Mouse (Mus musculus): Measurements from ENCODE around the gene Zfp639.

Zfp639 gene

DNA sequence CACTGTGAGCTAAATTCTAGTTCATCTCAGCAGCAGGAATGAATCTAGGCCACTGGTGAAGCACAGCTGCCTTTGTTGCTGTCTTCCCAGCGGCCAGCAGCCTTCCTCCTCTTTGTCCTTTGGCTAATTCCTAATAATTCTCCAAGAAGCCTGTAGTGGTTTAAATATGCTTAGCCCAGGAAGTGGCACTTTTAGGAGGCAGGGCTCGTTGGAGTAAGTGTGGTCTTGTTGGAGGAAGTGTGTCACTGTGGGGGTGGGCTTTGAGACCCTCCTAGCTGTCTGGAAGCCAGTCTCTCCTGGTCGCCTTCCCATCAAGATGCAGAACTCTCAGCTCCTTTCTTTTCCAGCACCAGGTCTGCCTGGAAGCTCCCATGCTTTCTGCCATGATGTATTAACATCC is 4.2 kb upstream of the Zfp639 start:
- no peak for DNase-seq

DNA sequence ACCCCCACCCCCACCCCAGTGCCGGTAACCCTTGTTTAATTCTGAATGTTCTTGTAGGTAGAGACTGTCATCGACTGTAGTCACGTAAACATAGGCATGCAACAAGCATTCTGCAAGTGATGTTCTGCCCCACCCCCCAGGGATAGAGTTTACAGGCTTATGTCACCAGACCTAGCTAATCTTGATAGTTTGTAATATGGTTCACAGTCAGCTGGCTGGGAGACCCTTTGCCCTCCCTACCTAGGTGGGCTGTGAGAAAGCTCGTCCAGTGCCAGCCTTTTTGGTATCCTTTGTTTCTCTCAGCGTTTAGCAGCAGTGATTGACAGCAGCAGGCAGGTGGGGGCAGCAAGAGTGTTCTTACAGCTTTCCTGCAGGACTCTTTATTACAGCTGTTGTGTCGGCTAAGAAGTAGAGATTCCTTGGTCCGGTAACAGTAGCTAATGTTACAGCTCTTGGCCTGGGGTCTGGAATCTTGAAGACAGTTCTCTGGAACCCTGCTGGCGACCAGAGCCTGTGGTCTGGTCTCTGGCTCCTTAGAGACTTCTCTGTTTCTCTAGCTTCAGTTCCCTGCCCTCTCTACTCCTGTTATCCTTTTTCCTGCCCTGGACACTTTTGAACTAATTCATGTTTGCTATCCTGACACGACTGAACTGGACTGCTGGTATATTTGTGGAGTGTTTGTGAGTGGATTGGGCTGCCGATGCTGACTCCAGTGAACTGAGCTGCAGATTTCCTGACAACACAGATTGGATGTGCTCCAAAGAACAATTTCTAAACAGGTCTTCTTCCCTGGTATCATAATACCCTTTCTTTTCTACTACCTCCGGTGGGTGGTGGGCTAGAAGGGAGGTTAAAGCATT is 3.5 kb upstream of the Zfp639 start:
- DNase-seq, result no peak

DNA sequence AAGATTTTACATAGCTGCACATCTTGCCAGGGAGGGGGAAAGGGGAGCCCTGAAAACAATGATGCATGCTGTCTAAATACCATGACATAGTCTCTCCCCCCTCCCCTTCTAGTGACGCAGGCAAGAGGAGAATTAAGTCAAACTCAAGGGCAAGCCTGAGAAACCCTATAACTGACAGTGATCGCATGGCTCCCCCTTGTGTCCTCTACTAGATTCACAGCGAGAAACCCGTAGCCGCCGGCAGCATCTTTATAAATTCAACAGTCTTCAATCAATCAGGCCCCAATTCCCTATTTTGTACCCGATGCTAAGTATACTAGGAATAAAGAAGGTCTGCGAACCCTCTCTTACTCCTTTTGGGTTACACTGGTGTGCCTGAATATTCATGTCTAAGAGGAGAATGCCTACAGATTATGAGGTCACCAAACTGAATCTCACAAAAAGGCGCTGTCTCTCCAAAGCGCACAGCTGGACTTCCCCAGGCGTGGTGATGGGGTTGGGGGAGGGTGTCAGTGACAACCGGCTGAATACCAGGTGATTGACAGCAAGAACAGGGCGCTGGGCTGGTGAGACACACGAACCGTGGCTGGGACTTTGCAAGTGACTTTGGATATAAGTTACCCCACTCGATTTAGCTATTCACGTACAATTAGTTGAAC is 1.3 kb upstream of the Zfp639 start:
- DNase-seq, result peak; percentile 62 to 72

DNA sequence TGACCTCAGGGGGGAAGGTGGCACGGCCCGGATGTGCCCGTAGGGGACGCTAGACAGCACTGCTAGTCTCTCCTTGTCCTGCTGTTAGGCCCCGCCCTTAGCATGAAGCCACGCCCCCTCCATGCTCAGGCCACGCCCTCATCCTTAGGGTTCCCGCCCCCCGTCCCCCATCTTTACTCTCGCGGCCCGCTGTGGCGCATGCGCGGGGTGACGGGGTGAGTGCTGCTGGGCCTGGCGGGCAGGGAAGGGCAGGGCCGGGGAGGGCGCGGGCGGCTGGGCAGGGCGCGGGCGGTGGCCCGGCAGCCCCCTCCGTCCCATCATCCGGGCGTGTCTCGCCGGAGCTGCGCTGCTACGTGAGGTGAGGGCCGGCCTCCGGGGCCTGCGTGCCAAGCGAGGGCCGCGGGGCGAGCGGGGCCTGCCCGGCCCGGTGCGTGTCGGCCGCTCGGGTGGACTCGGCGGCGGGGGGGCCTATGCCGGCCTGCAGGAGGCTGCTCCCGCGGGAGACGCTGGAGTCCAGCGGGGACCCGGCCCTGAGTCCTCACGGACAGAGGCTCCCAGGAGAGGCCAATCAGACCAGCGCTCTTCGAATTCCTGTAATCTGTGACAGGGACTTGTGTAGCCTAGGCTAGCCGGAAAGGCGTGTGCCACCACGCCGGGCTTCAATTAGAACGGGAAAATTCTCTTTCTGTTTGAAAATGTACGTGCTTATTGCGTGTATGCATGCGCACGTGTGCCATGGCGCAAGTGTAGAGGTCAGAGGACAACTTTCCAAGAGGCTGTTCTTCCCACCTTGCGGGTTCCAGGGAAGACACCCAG is 524 bp downstream of the Zfp639 start:
- DNase-seq, result peak; percentile 95 to 97

DNA sequence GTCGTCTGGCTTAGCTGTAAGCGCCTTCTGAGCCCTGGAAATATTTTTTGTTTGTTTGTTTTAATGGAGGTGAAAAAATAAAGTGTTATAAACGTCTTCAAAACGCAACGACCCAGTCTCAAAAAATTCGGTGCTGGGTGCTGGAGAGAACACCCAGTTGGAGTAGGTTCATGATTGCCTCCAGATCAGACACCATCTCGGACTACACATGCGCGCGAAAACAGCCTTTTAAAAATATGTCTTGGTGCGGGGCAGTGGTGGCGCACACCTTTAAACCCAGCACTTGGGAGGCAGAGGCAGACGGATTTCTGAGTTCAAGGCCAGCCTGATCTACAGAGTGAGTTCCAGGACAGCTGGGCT is 1.1 kb downstream of the Zfp639 start:
- DNase-seq, result no peak

DNA sequence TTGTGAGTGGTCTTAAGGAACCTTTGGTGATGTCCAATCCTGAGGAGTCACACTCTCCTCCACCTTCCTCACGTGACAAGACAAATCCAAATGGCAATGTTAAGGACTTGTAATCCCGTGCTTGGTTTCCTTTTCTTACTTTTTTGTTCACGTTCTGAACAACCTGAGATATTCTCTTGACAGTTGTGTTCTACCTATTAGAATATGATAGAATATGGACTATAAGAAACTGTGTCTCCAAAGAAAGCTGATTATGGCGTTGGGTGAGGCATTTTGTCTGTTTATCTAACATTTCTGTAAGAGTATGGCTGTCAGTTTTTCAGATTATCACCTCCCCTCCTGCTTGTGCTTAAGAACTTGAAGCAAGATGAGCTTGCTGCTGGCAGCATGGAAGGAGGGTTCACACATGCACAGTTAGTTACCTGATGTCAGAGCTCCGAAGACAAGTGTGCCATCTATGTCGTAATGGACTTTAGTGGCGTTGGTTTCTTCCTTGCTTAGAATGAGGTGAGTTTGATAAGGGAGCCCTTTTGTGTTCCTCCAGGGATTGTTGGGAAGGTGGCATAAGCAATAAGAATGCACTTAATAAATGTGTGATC is 2.7 kb downstream of the Zfp639 start:
- no peak for DNase-seq

DNA sequence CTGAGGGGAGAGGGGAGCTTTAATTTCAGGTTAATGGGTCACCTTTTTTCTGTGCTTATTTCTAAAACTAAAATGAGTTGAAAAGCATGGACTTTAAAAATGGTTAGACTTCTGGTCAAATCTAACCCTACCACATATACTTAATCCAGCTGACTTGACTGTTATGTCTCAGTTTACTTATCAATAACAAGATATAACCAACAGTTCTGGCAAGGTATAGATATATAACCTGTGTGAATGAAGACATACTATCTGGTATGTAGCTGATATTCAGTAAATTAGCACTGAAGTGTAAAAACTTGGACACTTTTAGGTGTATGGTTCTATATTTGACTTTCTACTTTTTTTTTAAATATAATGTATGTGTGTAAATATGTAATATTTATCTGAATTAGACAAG is 3.5 kb downstream of the Zfp639 start:
- no peak for DNase-seq

DNA sequence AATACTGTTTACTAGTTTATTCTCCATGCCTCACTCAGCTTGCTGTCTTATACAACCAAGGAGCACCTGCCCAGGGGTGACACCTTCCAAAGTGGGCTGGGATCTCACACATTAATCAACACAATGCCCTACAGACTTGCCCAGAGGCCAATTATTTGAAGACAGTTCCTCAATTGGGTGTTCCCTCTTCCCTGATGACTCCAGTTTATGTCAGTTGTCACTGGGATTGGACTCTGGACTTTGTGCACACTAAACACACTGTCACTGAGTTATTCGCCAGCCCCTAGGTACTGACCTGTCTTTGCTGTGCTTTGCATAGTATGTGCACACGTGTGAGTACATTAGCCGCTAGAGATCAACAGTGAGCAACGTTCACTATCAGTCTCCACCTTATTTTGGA is 17.1 kb downstream of the Zfp639 start:
- DNase-seq, result no peak

DNA sequence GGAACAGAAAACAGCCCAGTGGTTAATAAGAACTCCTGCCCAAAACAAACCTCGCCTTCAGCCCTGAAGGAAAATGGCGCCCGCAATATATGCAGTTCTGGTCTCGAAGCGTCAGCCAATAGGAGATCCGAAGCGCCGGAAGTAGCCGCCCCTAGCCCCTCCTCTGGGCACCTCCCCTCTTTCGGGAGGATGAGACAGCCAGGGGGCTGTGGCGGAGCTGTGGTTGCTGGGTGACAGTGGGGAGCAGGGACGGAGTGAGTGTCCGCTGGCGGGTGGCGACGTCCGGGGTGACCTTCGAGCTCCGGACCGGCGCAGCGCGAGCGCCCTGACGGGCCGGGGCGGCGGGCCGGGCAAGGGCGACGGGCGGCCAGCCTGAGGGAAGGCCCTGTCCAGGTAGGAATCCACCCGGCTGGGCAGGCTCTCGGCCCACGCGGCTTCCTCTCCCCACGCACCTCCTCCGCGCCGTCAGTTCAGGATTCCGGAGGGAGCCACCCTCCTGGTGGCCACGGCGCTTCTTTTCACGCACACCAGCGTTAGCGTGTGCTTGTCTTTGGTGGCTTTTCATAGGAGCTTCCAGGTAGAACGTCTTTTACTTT is 19.3 kb downstream of the Zfp639 start, which contains the start of gene Mfn1:
Gene Mfn1, plus strand, starts transcription at position 163 of the 596 bp plus-strand sequence.
- DNase-seq, result peak; percentile 97

DNA sequence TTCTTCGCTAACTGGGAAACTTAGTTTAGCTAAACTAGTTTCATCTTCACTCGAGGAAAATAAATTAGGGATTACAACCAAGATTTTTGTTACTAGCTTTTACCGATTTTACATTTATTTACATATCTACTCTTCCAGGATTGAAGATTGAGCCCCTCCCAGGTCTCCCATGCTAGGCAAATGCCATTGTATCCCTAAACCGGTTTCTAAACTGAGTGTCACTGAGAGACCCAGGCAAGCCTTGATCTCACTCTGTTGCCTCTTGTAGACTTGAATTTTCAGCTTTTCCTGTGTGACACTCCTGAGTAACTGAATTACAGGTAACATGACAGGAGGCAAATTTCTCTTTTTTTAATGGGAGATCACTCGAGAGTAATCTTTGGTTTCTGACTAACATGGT is 20.0 kb downstream of the Zfp639 start:
- no peak for DNase-seq

DNA sequence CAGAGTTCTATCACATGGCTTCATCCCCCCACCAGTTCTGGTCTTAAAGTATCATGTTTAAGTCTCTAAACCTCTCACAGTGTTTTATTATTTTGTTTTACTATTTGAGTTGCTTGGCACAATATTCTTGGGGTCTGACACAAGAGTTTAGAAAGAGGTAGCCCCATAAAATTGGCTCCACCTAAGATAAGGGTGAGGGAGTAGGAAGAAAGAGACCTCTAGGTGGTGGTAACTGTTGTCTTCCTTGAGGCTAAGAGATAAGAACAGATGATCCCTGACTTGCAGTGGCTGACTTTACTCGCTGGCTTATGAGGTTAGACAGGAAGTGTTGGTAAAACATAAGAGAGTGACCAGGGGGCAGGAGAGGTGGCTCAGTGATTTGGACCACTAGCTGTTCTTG is 25.6 kb downstream of the Zfp639 start:
- no peak for DNase-seq

DNA sequence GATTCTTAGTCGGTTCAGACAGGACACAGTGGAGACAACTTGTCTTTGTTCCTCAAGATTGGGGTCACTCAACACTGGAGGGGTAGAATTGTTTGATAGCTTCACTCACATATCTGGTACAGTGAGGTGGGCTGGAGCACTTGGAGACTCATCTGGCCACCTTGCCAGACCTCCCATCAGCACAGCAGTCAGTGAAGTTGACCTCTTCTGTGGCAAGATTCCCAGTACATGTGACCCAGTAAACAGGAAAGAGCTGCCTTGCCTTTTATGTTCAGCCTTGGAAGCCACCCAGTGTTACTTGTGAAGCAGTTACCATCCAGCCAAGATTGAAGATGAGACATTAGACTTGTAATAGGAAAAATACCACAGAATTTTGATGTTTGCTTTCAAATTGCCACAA is 27.5 kb downstream of the Zfp639 start:
- peak; percentile 79 to 91 for DNase-seq

DNA sequence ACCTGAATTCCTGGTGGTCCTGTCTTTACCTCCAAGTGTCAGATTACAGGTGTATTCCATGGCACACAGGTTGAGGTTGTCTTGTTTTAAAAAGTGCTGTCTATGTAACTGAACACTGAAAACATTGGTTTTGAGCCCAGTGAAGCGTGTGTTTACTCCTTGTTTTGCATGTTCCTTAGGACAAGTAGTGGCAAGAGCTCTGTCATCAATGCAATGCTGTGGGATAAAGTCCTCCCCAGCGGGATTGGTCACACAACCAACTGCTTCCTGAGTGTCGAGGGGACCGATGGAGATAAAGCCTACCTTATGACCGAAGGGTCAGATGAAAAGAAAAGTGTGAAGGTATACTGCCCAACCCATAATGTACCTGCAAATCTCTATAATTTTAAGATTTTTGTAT is 28.0 kb downstream of the Zfp639 start:
- DNase-seq, result no peak

DNA sequence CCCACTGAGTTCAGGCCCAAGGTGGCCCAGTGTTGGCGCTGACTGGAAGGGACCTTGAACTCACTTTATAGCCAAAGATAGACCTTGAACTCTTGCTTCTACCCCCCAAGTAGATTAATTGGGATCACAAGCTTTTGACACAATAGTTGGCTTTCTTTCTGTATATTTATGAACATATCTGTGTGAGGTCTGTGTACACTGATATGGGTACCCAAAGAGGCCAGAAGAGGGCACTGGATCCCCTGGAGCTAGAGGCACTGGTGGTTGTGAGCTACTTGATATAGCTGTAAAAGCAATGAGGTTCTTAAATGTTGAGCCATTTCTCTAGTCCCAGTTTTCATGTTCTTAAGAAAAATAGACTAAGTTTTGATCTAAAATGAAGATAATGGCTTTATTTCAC is 43.0 kb downstream of the Zfp639 start:
- peak; percentile 18 to 56 for DNase-seq

DNA sequence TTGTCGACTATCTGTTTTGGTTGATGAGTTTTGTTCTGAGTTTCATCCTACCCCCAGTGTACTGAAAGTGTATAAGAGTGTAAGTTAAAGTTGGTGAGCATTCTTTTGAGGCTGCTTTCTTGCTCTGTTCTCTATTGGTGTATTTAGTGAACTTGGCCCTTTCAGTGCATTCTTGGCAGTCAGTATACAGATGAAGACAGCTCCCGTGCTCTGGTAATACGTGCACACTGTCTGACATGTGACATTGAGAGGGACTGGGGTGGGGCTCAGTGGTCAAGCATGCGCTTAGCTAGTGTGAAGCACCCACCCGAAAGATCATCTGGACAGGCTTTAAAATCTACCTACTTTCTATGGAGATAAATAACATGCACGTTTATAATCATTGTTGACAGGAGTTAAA is 53.3 kb downstream of the Zfp639 start:
- peak; percentile 52 to 57 for DNase-seq

Measured in kidney, adult 8-10 months (tissue).